Mouse (Mus musculus) heart, adult 2 months (tissue): ENCODE results near the gene Igtp. TPM values are rescaled to one million over a fixed set of nuclear protein-coding genes. Genes with fewer than 3 reads are reported as not detected.
"Not testable (repeated sequence)": the region's sequence is repeated elsewhere in the genome, so short reads cannot be mapped to it uniquely, and the experiment has no call there.

Source experiments
- DNase-seq, 2 experiments: peaks; one replicate each; pipeline ENCODE4 v3.0.0; 2021
- H3K27ac ChIP-seq: fragments of 200-600 bp; 2 replicates; pipeline ENCODE4 v1.8.1; 2022
- H3K27me3 ChIP-seq: fragments of 200-500 bp; 2 replicates; pipeline ENCODE4 v1.6.1; 2012; ENCODE audit warnings: mild to moderate bottlenecking, low read length, inconsistent platforms, mixed read lengths; ENCODE audit not compliant: control insufficient read depth, insufficient read depth
- H3K36me3 ChIP-seq: fragments of 200-500 bp; 2 replicates; pipeline ENCODE4 v1.6.1; 2012; ENCODE audit warnings: low read length, inconsistent platforms; ENCODE audit not compliant: control insufficient read depth, insufficient read depth
- H3K4me1 ChIP-seq: fragments of 200-500 bp; 2 replicates; pipeline ENCODE4 v1.6.1; 2011; ENCODE audit warnings: low read length; ENCODE audit not compliant: control insufficient read depth, insufficient read depth
- H3K4me3 ChIP-seq: fragments of 200-600 bp; 2 replicates; pipeline ENCODE4 v1.8.1; 2022
- H3K79me2 ChIP-seq: fragments of 200-500 bp; replicated peaks from 2 replicates; pipeline ENCODE4 v1.6.1; 2012; ENCODE audit warnings: mild to moderate bottlenecking, inconsistent platforms, low read length, moderate library complexity, mixed read lengths; ENCODE audit not compliant: control insufficient read depth, insufficient read depth
- H3K9ac ChIP-seq: fragments of 200-500 bp; 2 replicates; pipeline ENCODE4 v1.6.1; 2012; ENCODE audit warnings: low read depth, mild to moderate bottlenecking, control low read depth, inconsistent platforms, low read length, mixed read lengths
- CTCF ChIP-seq: fragments of 200-600 bp; IDR thresholded peaks from 2 replicates; pipeline ENCODE4 v1.8.1; 2022; ENCODE audit warnings: antibody characterized with exemption, mild to moderate bottlenecking, moderate library complexity
- EP300 ChIP-seq: fragments of 200-500 bp; IDR thresholded peaks from 2 replicates; pipeline ENCODE4 v1.6.1; 2011; ENCODE audit warnings: low read depth, low read length, control low read depth; ENCODE audit not compliant: insufficient read depth
- POLR2A ChIP-seq: fragments of 200-500 bp; IDR thresholded peaks from 2 replicates; pipeline ENCODE4 v1.6.1; 2011; ENCODE audit warnings: mild to moderate bottlenecking, low read depth, low read length, control low read depth; ENCODE audit not compliant: insufficient read depth
- WGBS: fragments of 180-500 bp; shearing (Covaris S2); methylation state at CpG from one replicate; pipeline ENCODE4 v1.1.7; 2018; 5-methylcytosine and 5-hydroxymethylcytosine counted together
- intact Hi-C: fragments of 180-260 bp; cut with DNase I; formaldehyde crosslinking; loops from one replicate; pipeline ENCODE4 v1.15.1; 2025
- polyA plus RNA-seq: library from polyadenylated mRNA; depleted of rRNA; stranded (reverse); fragments of >200 nt; gene quantifications from 2 replicates; pipeline ENCODE4 v1.2.3, GENCODE M21; 2012
- total RNA-seq, 2 experiments: library from RNA; stranded (reverse); gene quantifications; 2 replicates each; pipeline ENCODE4 v1.2.3; 2021

The Igtp gene
- total and polyA plus RNA-seq, 3 experiments: 9.3 to 14.1 (median 12.4) TPM

DNA sequence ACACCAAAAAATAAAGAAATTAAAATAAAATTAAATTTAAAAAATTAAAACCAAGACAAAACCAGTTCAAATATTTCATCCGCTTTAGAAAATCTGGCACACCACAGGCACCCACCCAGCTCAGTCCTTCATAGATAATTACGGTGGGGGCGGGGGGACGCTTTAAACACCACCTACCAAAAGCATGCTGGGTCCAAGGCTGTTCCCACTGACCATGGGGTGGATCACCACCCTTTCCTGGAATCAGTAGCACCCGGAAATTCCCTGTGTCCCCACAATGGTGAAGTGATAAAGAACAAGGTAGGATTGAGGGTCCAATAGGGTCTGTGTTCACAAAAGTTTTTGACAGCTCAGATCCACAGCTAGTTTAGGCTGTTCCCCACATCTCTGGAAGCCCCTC lies 16.5 kb downstream of the Igtp start:
- H3K4me3 ChIP-seq: peak overlapping the region; percentile 77
- peak overlapping the region; percentile 44 for H3K9ac ChIP-seq
- TF ChIP-seq EP300: no peak
- no peak for TF ChIP-seq CTCF
- TF ChIP-seq POLR2A: no peak
- H3K27ac ChIP-seq: peak overlapping the region; percentile 95; the same call in 1 of the 2 replicates
- DNase-seq: no peak
- intact Hi-C loops: loop anchor here (2.0 kb wide), 1 partner anchor 15 kb away; no protein-coding TSS in a partner anchor
- peaks cover 7% of the 10 kb centered on the region for H3K4me1 ChIP-seq
- no peaks in the 10 kb centered on the region for H3K27me3 ChIP-seq
- peaks cover 2% of the 10 kb centered on the region; the same call in 1 of the 2 replicates for H3K36me3 ChIP-seq
- no peaks in the 10 kb centered on the region for H3K79me2 ChIP-seq
- WGBS: 37% methylated on average over 5 of the region's 5 CpGs

DNA sequence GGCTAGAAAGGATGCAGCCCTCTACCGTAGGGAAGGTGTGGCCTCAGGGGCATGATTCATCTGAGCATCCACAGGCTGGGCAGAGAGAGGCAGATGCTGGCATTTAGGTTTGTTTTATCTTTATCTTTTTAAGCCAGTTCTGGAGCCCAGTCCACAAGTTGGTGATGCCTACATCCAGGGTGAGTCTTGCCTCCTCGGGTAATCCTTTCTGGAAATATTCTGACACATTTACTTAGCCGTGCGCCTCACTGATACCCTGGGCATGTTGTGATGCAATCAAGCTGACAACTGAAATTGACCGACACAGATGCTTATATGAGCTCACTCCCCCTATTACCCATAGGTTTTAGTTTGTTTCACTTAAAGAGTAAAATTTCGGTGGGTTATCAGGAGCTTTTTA lies 17.5 kb downstream of the Igtp start:
- no peak for TF ChIP-seq POLR2A
- no peak for TF ChIP-seq CTCF
- TF ChIP-seq EP300: no peak
- 72% methylated on average over 6 of the region's 6 CpGs for WGBS
- no peaks in the 10 kb centered on the region for H3K79me2 ChIP-seq
- no peaks in the 10 kb centered on the region for H3K27me3 ChIP-seq
- no peak overlapping the region for H3K4me3 ChIP-seq
- no peak for DNase-seq
- H3K9ac ChIP-seq: no peak overlapping the region
- H3K36me3 ChIP-seq: peaks cover 2% of the 10 kb centered on the region; the same call in 1 of the 2 replicates
- H3K27ac ChIP-seq: no peak overlapping the region
- H3K4me1 ChIP-seq: peaks cover 7% of the 10 kb centered on the region
- intact Hi-C loops: no loop called here

DNA sequence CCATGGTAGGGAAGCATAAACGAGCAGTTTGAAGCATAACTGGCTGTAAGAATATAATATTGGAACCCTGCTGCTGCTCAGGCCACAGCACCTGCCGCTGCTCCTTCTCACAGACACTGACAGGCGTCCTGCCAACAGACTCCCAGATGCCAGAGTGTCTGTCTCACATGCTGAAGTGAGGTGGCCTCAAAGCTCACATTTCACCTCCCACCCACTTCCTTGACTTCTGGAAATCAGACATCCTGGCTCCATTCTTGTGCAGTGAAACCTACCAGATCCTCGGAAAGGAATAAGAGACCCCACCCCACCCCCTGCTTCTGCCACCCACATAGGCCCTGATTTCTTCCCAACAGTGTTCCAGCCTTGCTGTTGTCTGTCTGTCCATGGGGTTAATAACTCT lies 24.4 kb downstream of the Igtp start:
- Histone ChIP-seq H3K9ac (no peak overlapping the region), H3K27ac (peak overlapping the region; percentile 34), H3K4me1 (peaks cover 8% of the 10 kb centered on the region), H3K36me3 (peaks cover 3% of the 10 kb centered on the region), H3K79me2 (no peaks in the 10 kb centered on the region), H3K27me3 (no peaks in the 10 kb centered on the region), H3K4me3 (no peak overlapping the region)
- WGBS: 8% methylated on average over 4 of the region's 4 CpGs
- peak; percentile 50 to 56 for DNase-seq
- intact Hi-C loops: loop anchor here (2.0 to 5.0 kb wide), 2 partner anchors 23 to 271 kb away; no protein-coding TSS in a partner anchor
- TF ChIP-seq EP300 (no peak), POLR2A (no peak), CTCF (no peak)

DNA sequence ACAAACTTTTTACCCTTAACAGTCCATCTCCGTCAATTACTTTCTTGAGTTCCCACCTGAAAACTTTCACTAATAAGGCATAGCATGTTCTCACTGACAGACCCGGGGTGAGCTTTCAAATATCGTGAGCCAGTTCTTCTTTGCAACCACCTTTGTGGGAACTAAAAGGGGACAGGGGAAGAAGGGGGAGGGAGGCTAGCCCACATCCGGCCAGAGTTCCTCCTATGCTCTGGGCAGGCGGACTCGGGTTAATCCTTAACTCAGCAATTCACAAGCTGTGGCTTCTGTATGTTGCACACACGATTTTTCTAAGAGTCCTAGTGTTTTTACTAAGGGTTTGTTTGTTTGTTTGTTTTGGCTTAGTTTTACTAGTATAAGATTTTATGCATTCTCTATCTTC lies 25.0 kb downstream of the Igtp start:
- WGBS: 39% methylated on average over 7 of the region's 7 CpGs
- H3K79me2 ChIP-seq: no peaks in the 10 kb centered on the region
- peaks cover 8% of the 10 kb centered on the region for H3K4me1 ChIP-seq
- no peak overlapping the region for H3K9ac ChIP-seq
- intact Hi-C loops: loop anchor here (2.0 to 5.0 kb wide), 2 partner anchors 24 to 272 kb away; no protein-coding TSS in a partner anchor
- H3K36me3 ChIP-seq: peaks cover 3% of the 10 kb centered on the region
- H3K4me3 ChIP-seq: no peak overlapping the region
- peak in 1 of 2 experiments; percentile 69 for DNase-seq
- peak overlapping the region; percentile 34; the same call in 1 of the 2 replicates for H3K27ac ChIP-seq
- TF ChIP-seq EP300 (no peak), POLR2A (no peak), CTCF (no peak)
- no peaks in the 10 kb centered on the region for H3K27me3 ChIP-seq

DNA sequence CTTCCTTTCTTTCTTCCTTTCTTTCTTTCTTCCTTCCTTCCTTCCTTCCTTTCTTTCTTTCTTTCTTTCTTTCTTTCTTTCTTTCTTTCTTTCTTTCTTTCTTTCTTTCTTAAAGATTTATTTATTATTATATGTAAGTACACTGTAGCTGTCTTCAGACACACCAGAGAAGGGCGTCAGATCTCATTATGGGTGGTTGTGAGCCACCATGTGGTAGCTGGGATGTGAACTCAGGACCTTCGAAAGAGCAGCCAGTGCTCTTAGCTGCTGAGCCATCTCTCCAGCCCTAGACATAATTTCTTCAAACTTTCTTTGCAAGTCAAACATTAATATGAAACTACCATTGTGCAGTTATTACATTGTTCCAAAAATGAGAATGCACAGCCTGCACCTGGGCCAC lies 25.5 kb downstream of the Igtp start:
- H3K9ac ChIP-seq, H3K79me2 ChIP-seq, H3K4me1 ChIP-seq, H3K4me3 ChIP-seq, H3K27me3 ChIP-seq, DNase-seq, H3K27ac ChIP-seq, H3K36me3 ChIP-seq: not testable (repeated sequence)
- intact Hi-C loops: loop anchor here (1.0 to 5.0 kb wide), 3 partner anchors 24 to 273 kb away; no protein-coding TSS in a partner anchor
- WGBS: 86% methylated on average over 2 of the region's 2 CpGs

DNA sequence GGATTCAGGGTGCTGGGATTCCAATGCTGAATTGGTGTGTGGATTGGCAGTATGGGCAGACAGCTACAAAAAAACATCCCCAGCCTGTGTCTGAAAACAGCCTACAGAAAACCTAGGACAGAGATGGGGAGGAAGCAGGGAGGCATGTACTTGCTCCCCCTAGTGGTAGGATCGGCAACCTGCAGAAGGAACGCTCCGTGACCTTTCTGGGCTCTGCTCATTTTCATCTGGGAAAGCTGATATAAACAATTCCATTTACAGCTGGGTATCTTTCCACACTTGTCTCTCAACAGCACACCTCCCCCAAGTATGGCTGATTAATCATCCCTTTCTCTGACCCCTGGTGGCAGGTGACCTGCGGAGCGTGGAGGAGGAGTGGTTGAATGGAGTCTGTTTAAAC lies 26.3 kb downstream of the Igtp start:
- 7% methylated on average over 5 of the region's 5 CpGs for WGBS
- Histone ChIP-seq H3K27me3 (no peaks in the 10 kb centered on the region), H3K36me3 (peaks cover 3% of the 10 kb centered on the region), H3K27ac (no peak overlapping the region), H3K4me3 (no peak overlapping the region), H3K4me1 (peaks cover 8% of the 10 kb centered on the region), H3K79me2 (no peaks in the 10 kb centered on the region), H3K9ac (no peak overlapping the region)
- intact Hi-C loops: loop anchor here (1.0 to 2.0 kb wide), 2 partner anchors 25 to 46 kb away; no protein-coding TSS in a partner anchor
- peak; percentile 74 to 83 for DNase-seq
- TF ChIP-seq CTCF: peak; percentile 99; the same call in 1 of the 2 replicates
- peak; percentile 72 for TF ChIP-seq EP300
- TF ChIP-seq POLR2A: no peak
